Mouse (Mus musculus) midbrain, embryonic 10.5 days (tissue): ENCODE data around the gene Zmat5. TPM values are rescaled to one million over a fixed set of nuclear protein-coding genes. Genes with fewer than 3 reads are reported as not detected.
A peak's percentile ranks its signal among the peaks of the same experiment; 100 is the strongest.

ENCODE experiments used
- DNase-seq: peaks from one replicate; pipeline ENCODE4 v3.0.0-alpha.2; 2017; ENCODE audit warnings: low spot score
- H3K27ac ChIP-seq: fragments of 300-500 bp; sonication (generic); replicated peaks from 2 replicates; pipeline ENCODE4 v1.5.1; 2016; ENCODE audit warnings: mild to moderate bottlenecking
- H3K27me3 ChIP-seq: fragments of 300-500 bp; sonication (generic); 2 replicates; pipeline ENCODE4 v1.6.1; 2016; ENCODE audit warnings: low read depth, mild to moderate bottlenecking; ENCODE audit not compliant: poor library complexity, severe bottlenecking
- H3K36me3 ChIP-seq: fragments of 300-500 bp; sonication (generic); 2 replicates; pipeline ENCODE4 v1.6.1; 2016; ENCODE audit warnings: mild to moderate bottlenecking, moderate library complexity
- H3K4me1 ChIP-seq: fragments of 300-500 bp; sonication (generic); 2 replicates; pipeline ENCODE4 v1.6.1; 2016
- H3K4me3 ChIP-seq: fragments of 300-500 bp; sonication (generic); 2 replicates; pipeline ENCODE4 v1.5.1; 2016; ENCODE audit warnings: mild to moderate bottlenecking, moderate library complexity
- H3K9me3 ChIP-seq: fragments of 300-500 bp; sonication (generic); replicated peaks from 2 replicates; pipeline ENCODE4 v1.6.1; 2016; ENCODE audit warnings: mild to moderate bottlenecking
- WGBS: fragments of 180-500 bp; shearing (Covaris S2); methylation state at CpG from one replicate; pipeline ENCODE4 v1.1.7; 2016; 5-methylcytosine and 5-hydroxymethylcytosine counted together
- polyA plus RNA-seq: library from polyadenylated mRNA; unstranded; fragments of >200 nt; fragmentation: Nextera tagmentation; extraction: Ambion mirVana; gene quantifications from 2 replicates; pipeline ENCODE4 v1.2.1, GENCODE M21; 2016

The Zmat5 gene
- polyA plus RNA-seq, 1 experiment from 2014 or later, result 86.7 TPM

DNA sequence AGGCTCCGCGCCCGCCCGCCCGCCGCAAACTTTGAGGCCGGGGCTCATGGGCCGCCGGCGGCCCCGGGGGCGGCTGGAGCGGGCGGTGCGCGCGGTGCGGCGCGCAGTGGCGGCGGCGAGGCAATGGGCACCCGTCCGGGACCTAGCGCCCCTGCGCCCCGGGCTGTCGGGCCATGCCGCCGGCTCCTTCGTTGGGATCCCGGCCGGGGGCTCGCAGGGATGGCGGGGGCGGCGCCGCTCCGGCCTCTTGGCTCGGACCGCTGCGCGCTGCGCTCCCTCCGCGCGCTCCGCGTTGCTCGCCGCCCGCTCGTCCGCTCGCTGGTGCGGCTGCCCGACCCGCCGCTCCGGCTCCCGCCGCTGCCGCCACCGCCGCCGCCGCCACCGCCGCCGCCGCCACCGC is 42.3 kb downstream of the Zmat5 start, which contains the start of gene Cabp7:
Cabp7 (minus strand) TSS at position 46 of the 400 bp plus-strand sequence.
- under 1% methylated on average over 71 of the region's 73 CpGs for WGBS
- peaks cover 96% of the 10 kb centered on the region for H3K27me3 ChIP-seq
- H3K36me3 ChIP-seq, result no peaks in the 10 kb centered on the region
- H3K9me3 ChIP-seq, result no peaks in the 10 kb centered on the region
- peak within 1 kb of the TSS; percentile 71 for H3K4me3 ChIP-seq
- peak; percentile 36 for DNase-seq
- peak within 1 kb of the TSS; percentile 28 for H3K27ac ChIP-seq
- H3K4me1 ChIP-seq, result peaks cover 27% of the 10 kb centered on the region

DNA sequence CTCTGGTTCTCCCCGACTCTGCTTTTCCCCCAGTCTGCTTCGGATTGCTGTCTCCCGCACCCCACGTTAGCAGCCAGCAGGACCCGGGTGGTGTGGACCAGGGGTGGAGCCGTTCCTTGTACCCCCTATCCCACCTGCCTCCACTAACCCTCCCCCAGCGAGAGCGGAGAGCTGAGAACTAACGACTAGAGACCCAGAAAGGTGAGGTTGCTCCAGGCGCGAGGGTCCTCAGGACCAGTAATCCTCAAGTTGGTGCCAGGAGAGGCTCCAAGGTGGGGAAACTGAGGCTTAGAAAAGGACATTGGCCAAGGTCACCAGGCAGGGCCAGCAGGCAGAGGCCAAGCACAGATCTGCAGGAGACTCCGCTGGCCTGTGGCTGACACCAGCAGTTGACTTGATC is 42.8 kb downstream of the Zmat5 start:
- Histone ChIP-seq H3K9me3 (no peaks in the 10 kb centered on the region), H3K4me3 (peak overlapping the region; percentile 71), H3K4me1 (peaks cover 27% of the 10 kb centered on the region), H3K27me3 (peaks cover 90% of the 10 kb centered on the region), H3K27ac (peak overlapping the region; percentile 28; the same call in 1 of the 2 replicates), H3K36me3 (no peaks in the 10 kb centered on the region)
- peak; percentile 36 for DNase-seq
- 3% methylated on average over 12 of the region's 12 CpGs for WGBS

DNA sequence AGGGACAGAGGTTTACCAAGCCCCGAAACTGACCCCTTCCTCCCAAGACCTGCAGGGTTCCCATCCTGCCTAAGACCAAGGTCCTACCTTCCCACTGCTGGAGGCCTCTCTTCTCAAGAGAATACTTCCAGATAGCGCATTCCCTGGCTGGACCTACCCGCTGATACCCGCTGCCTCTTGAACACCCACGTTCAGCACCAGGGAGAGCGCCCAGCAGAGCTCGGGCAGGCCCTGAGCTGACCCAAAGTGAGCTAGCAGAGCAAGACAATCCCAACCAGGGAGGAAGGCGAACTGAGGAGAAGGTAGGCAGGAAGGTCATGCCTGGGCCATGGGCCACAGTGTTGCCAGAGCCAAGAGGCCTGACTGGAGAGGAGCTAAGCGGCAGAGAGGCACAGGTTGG is 45.8 kb downstream of the Zmat5 start:
- H3K27ac ChIP-seq, result no peak overlapping the region
- 0 out of 2 replicates have a peak, but pooled peaks cover 5% of the 10 kb centered on the region for H3K9me3 ChIP-seq
- no peaks in the 10 kb centered on the region for H3K36me3 ChIP-seq
- H3K4me1 ChIP-seq, result peaks cover 31% of the 10 kb centered on the region
- peak; percentile 60 for DNase-seq
- 6% methylated on average over 9 of the region's 9 CpGs for WGBS
- peaks cover 60% of the 10 kb centered on the region for H3K27me3 ChIP-seq
- no peak overlapping the region for H3K4me3 ChIP-seq

GRCm38 (mm10) chr11:4752836-4753235 is 48.4 kb downstream of the Zmat5 start:
- no peak for DNase-seq
- WGBS, result 50% methylated on average over 10 of the region's 10 CpGs
- no peak overlapping the region for H3K27ac ChIP-seq

GRCm38 (mm10) chr11:4754036-4754435 is 49.6 kb downstream of the Zmat5 start:
- H3K27me3 ChIP-seq, result peaks cover 23% of the 10 kb centered on the region

More at GRCm38 (mm10) chr11:4752836-4753235, 48.4 kb downstream of the Zmat5 start:
- peaks cover 9% of the 10 kb centered on the region for H3K4me1 ChIP-seq
- H3K36me3 ChIP-seq, result no peaks in the 10 kb centered on the region
- H3K9me3 ChIP-seq, result 0 out of 2 replicates have a peak, but pooled peaks cover 5% of the 10 kb centered on the region
- peaks cover 35% of the 10 kb centered on the region for H3K27me3 ChIP-seq
- no peak overlapping the region for H3K4me3 ChIP-seq

GRCm38 (mm10) chr11:4754867-4755266 is 50.4 kb downstream of the Zmat5 start:
- Histone ChIP-seq H3K4me3 (no peak overlapping the region), H3K27me3 (peaks cover 14% of the 10 kb centered on the region), H3K4me1 (peaks cover 9% of the 10 kb centered on the region), H3K36me3 (no peaks in the 10 kb centered on the region), H3K9me3 (0 out of 2 replicates have a peak, but pooled peaks cover 5% of the 10 kb centered on the region), H3K27ac (no peak overlapping the region)
- 81% methylated on average over 11 of the region's 11 CpGs for WGBS
- DNase-seq, result no peak

More at GRCm38 (mm10) chr11:4754036-4754435, 49.6 kb downstream of the Zmat5 start:
- Histone ChIP-seq H3K4me1 (peaks cover 9% of the 10 kb centered on the region), H3K4me3 (no peak overlapping the region), H3K36me3 (no peaks in the 10 kb centered on the region), H3K9me3 (0 out of 2 replicates have a peak, but pooled peaks cover 5% of the 10 kb centered on the region), H3K27ac (no peak overlapping the region)
- DNase-seq, result no peak
- WGBS, result 88% methylated on average over 3 of the region's 3 CpGs

- Histone ChIP-seq H3K9me3 (0 out of 2 replicates have a peak, but pooled peaks cover 5% of the 10 kb centered on the region), H3K27ac (no peak overlapping the region), H3K4me3 (no peak overlapping the region), H3K4me1 (peaks cover 16% of the 10 kb centered on the region), H3K36me3 (no peaks in the 10 kb centered on the region), H3K27me3 (0 out of 2 replicates have a peak, but pooled peaks cover 6% of the 10 kb centered on the region)
- no peak for DNase-seq
- 90% methylated on average over 9 of the region's 9 CpGs for WGBS
Measured at GRCm38 (mm10) chr11:4756460-4756859, 52.0 kb downstream of the Zmat5 start.

GRCm38 (mm10) chr11:4756984-4757788 is 52.7 kb downstream of the Zmat5 start:
- Histone ChIP-seq H3K27ac (no peak overlapping the region), H3K4me1 (peaks cover 23% of the 10 kb centered on the region), H3K36me3 (no peaks in the 10 kb centered on the region), H3K27me3 (peaks cover 13% of the 10 kb centered on the region; the same call in 1 of the 2 replicates), H3K4me3 (no peak overlapping the region), H3K9me3 (0 out of 2 replicates have a peak, but pooled peaks cover 5% of the 10 kb centered on the region)
- DNase-seq, result no peak
- 82% methylated on average over 11 of the region's 11 CpGs for WGBS

GRCm38 (mm10) chr11:4757789-4758158 is 53.3 kb downstream of the Zmat5 start:
- H3K4me3 ChIP-seq, result no peak overlapping the region
- H3K27ac ChIP-seq, result no peak overlapping the region
- H3K36me3 ChIP-seq, result no peaks in the 10 kb centered on the region
- 0 out of 2 replicates have a peak, but pooled peaks cover 5% of the 10 kb centered on the region for H3K9me3 ChIP-seq
- H3K4me1 ChIP-seq, result peaks cover 25% of the 10 kb centered on the region
- WGBS, result 68% methylated on average over 4 of the region's 4 CpGs
- no peak for DNase-seq
- peaks cover 19% of the 10 kb centered on the region for H3K27me3 ChIP-seq

GRCm38 (mm10) chr11:4760438-4760837 is 56.0 kb downstream of the Zmat5 start:
- 43% methylated on average over 4 of the region's 4 CpGs for WGBS

DNA sequence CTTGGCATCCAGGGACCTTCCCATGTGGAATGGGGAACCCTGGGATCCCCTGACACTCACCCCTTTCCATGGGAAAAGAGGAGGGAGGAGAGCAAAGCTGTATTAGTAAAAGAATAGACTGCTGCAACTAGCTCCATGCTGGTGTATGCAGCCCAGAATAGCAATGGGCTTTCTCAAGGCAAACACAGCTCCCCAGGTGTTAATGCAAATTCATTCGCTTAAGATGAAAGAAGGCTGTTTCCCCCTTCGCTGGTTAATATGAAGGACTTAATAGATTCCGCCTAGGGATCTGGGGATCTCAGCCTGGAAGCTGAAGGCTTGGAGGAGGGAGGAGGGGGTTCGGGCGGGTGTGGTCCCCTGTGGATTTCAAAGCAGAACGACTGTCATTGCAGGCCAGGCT is 57.5 kb downstream of the Zmat5 start:
- DNase-seq, result no peak
- H3K9me3 ChIP-seq, result no peaks in the 10 kb centered on the region
- no peak overlapping the region for H3K4me3 ChIP-seq
- H3K36me3 ChIP-seq, result peaks cover 4% of the 10 kb centered on the region
- peaks cover 24% of the 10 kb centered on the region for H3K27me3 ChIP-seq
- 5% methylated on average over 6 of the region's 6 CpGs for WGBS
- peak overlapping the region; percentile 59 for H3K27ac ChIP-seq
- H3K4me1 ChIP-seq, result peaks cover 28% of the 10 kb centered on the region

More at GRCm38 (mm10) chr11:4760438-4760837, 56.0 kb downstream of the Zmat5 start:
- no peak overlapping the region for H3K27ac ChIP-seq
- DNase-seq, result no peak
- peaks cover 3% of the 10 kb centered on the region for H3K36me3 ChIP-seq
- peaks cover 31% of the 10 kb centered on the region for H3K4me1 ChIP-seq
- no peaks in the 10 kb centered on the region for H3K9me3 ChIP-seq
- no peak overlapping the region for H3K4me3 ChIP-seq
- peaks cover 24% of the 10 kb centered on the region for H3K27me3 ChIP-seq

GRCm38 (mm10) chr11:4762511-4762910 is 58.0 kb downstream of the Zmat5 start:
- H3K4me3 ChIP-seq, result no peak overlapping the region
- peaks cover 28% of the 10 kb centered on the region for H3K4me1 ChIP-seq
- H3K36me3 ChIP-seq, result peaks cover 9% of the 10 kb centered on the region
- no peaks in the 10 kb centered on the region for H3K9me3 ChIP-seq
- DNase-seq, result no peak
- peak overlapping the region; percentile 59 for H3K27ac ChIP-seq
- WGBS, result 9% methylated on average over 2 of the region's 2 CpGs
- H3K27me3 ChIP-seq, result peaks cover 24% of the 10 kb centered on the region

DNA sequence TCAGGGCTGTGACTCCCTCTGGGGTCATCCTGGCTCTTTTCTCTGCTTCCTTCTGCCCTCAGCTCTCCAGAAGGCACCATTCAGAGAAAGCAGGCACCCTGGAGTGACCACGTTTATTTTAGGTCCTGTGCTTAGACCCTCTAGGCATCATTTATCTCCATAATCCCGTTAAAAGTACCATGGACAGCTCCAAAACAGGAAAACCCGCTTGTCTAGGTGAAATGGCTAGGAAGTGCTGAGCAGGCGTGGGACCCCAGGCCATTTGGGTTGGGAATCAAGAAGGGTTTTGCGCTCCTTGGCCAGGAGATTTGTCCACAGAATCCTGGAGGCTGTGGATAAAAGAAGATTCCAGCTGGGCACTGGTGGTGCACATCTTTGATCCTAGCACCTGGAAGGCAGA is 59.2 kb downstream of the Zmat5 start:
- H3K27ac ChIP-seq, result no peak overlapping the region
- DNase-seq, result no peak
- 29% methylated on average over 5 of the region's 5 CpGs for WGBS

More for the DNA sequence above, 59.2 kb downstream of the Zmat5 start:
- peaks cover 21% of the 10 kb centered on the region for H3K36me3 ChIP-seq
- peaks cover 28% of the 10 kb centered on the region for H3K4me1 ChIP-seq
- no peaks in the 10 kb centered on the region for H3K9me3 ChIP-seq
- H3K4me3 ChIP-seq, result no peak overlapping the region
- H3K27me3 ChIP-seq, result peaks cover 24% of the 10 kb centered on the region
